Mouse (Mus musculus) testis, adult 2 months (tissue): ENCODE results near the gene Ubxn6. TPM values are rescaled to one million over a fixed set of nuclear protein-coding genes. Genes with fewer than 3 reads are reported as not detected.
"Not testable (repeated sequence)": the region's sequence is repeated elsewhere in the genome, so short reads cannot be mapped to it uniquely, and the experiment has no call there.

Experiments used
- H3K27ac ChIP-seq: fragments of 200-500 bp; 2 replicates; pipeline ENCODE4 v1.5.1; 2012; ENCODE audit warnings: low read depth, low read length; ENCODE audit not compliant: control insufficient read depth, insufficient read depth
- H3K27me3 ChIP-seq: fragments of 200-500 bp; 2 replicates; pipeline ENCODE4 v1.6.1; 2012; ENCODE audit warnings: mild to moderate bottlenecking, low read length, moderate library complexity; ENCODE audit not compliant: control insufficient read depth, insufficient read depth
- H3K36me3 ChIP-seq: fragments of 200-500 bp; 2 replicates; pipeline ENCODE4 v1.6.1; 2012; ENCODE audit warnings: mild to moderate bottlenecking, low read length; ENCODE audit not compliant: control insufficient read depth, insufficient read depth
- H3K4me1 ChIP-seq: fragments of 200-500 bp; 2 replicates; pipeline ENCODE4 v1.6.1; 2012; ENCODE audit warnings: low read length; ENCODE audit not compliant: control insufficient read depth, insufficient read depth
- H3K4me3 ChIP-seq: fragments of 200-500 bp; 2 replicates; pipeline ENCODE4 v1.5.1; 2012; ENCODE audit warnings: low read depth, mild to moderate bottlenecking, low read length, moderate library complexity, mixed read lengths; ENCODE audit not compliant: control insufficient read depth
- CTCF ChIP-seq: fragments of 200-500 bp; IDR thresholded peaks from 2 replicates; pipeline ENCODE4 v1.5.1; 2012; ENCODE audit warnings: low read depth, mild to moderate bottlenecking, inconsistent platforms, low read length, moderate library complexity; ENCODE audit not compliant: control insufficient read depth, insufficient read depth, insufficient replicate concordance
- POLR2A ChIP-seq: fragments of 200-500 bp; IDR thresholded peaks from 2 replicates; pipeline ENCODE4 v1.6.1; 2012; ENCODE audit warnings: low read depth, mild to moderate bottlenecking, inconsistent platforms, low read length, moderate library complexity; ENCODE audit not compliant: control insufficient read depth
- polyA plus RNA-seq: library from polyadenylated mRNA; depleted of rRNA; stranded (reverse); fragments of >200 nt; gene quantifications from 2 replicates; pipeline ENCODE4 v1.2.3, GENCODE M21; 2012

The Ubxn6 gene
- polyA plus RNA-seq, 1 experiment: 646 TPM

GRCm38 (mm10) chr17:56066451-56066850, 8.4 kb downstream of the Ubxn6 start:
- H3K4me3 ChIP-seq: no peak overlapping the region
- no peaks in the 10 kb centered on the region for H3K4me1 ChIP-seq
- no peak overlapping the region for H3K27ac ChIP-seq
- no peak for TF ChIP-seq CTCF
- TF ChIP-seq POLR2A: no peak
- H3K27me3 ChIP-seq: no peaks in the 10 kb centered on the region
- no peaks in the 10 kb centered on the region; the same call in 1 of the 2 replicates for H3K36me3 ChIP-seq

GRCm38 (mm10) chr17:56065715-56066114, 9.1 kb downstream of the Ubxn6 start:
- H3K4me3 ChIP-seq, H3K27me3 ChIP-seq: not testable (repeated sequence)

GRCm38 (mm10) chr17:56062081-56062480, 12.7 kb downstream of the Ubxn6 start:
- no peak overlapping the region for H3K27ac ChIP-seq
- TF ChIP-seq CTCF: no peak
- TF ChIP-seq POLR2A: no peak
- no peaks in the 10 kb centered on the region for H3K4me1 ChIP-seq
- no peak overlapping the region for H3K4me3 ChIP-seq
- no peaks in the 10 kb centered on the region for H3K27me3 ChIP-seq
- no peaks in the 10 kb centered on the region; the same call in 1 of the 2 replicates for H3K36me3 ChIP-seq

More at GRCm38 (mm10) chr17:56065715-56066114, 9.1 kb downstream of the Ubxn6 start:
- H3K36me3 ChIP-seq, H3K27ac ChIP-seq, H3K4me1 ChIP-seq: not testable (repeated sequence)

- no peak overlapping the region for H3K4me3 ChIP-seq
- no peaks in the 10 kb centered on the region; the same call in 1 of the 2 replicates for H3K36me3 ChIP-seq
- no peaks in the 10 kb centered on the region for H3K4me1 ChIP-seq
- no peak overlapping the region for H3K27ac ChIP-seq
- no peaks in the 10 kb centered on the region for H3K27me3 ChIP-seq
- TF ChIP-seq POLR2A: no peak
- no peak for TF ChIP-seq CTCF
Measured at GRCm38 (mm10) chr17:56057381-56058120, 17.3 kb downstream of the Ubxn6 start.

GRCm38 (mm10) chr17:56055945-56056678, 18.7 kb downstream of the Ubxn6 start:
- Histone ChIP-seq H3K27me3 (no peaks in the 10 kb centered on the region), H3K4me1 (no peaks in the 10 kb centered on the region), H3K4me3 (peak overlapping the region; percentile 67), H3K27ac (no peak overlapping the region), H3K36me3 (no peaks in the 10 kb centered on the region)
- no peak for TF ChIP-seq CTCF
- no peak for TF ChIP-seq POLR2A

GRCm38 (mm10) chr17:56054938-56055337, 19.9 kb downstream of the Ubxn6 start:
- Histone ChIP-seq H3K4me1 (no peaks in the 10 kb centered on the region), H3K27ac (no peak overlapping the region), H3K27me3 (no peaks in the 10 kb centered on the region), H3K36me3 (no peaks in the 10 kb centered on the region), H3K4me3 (no peak overlapping the region)
- no peak for TF ChIP-seq CTCF

GRCm38 (mm10) chr17:56051369-56051768, 23.5 kb downstream of the Ubxn6 start:
- H3K36me3 ChIP-seq: peaks cover 2% of the 10 kb centered on the region; the same call in 1 of the 2 replicates
- H3K27me3 ChIP-seq: no peaks in the 10 kb centered on the region
- H3K27ac ChIP-seq: no peak overlapping the region
- H3K4me3 ChIP-seq: no peak overlapping the region
- TF ChIP-seq POLR2A: no peak
- TF ChIP-seq CTCF: no peak
- no peaks in the 10 kb centered on the region for H3K4me1 ChIP-seq

GRCm38 (mm10) chr17:56040857-56041163, 34.0 kb downstream of the Ubxn6 start:
- H3K27ac ChIP-seq: peak overlapping the region; percentile 82
- H3K4me3 ChIP-seq: peak overlapping the region; percentile 97
- no peaks in the 10 kb centered on the region; the same call in 1 of the 2 replicates for H3K36me3 ChIP-seq
- TF ChIP-seq POLR2A: no peak
- peaks cover 9% of the 10 kb centered on the region for H3K4me1 ChIP-seq
- no peaks in the 10 kb centered on the region for H3K27me3 ChIP-seq
